Mouse (Mus musculus) embryonic facial prominence, embryonic 11.5 days (tissue): Measurements from ENCODE around the gene Map1b. TPM values are rescaled to one million over a fixed set of nuclear protein-coding genes. Genes with fewer than 3 reads are reported as not detected.

Source experiments
- ATAC-seq: fragments of 200-750 bp; cut with Nextera tagmentation; replicated peaks from 2 replicates; pipeline ENCODE4 v1.8.0; 2017; ENCODE audit warnings: low read depth; ENCODE audit not compliant: insufficient number of reproducible peaks, low FRiP score, low TSS enrichment
- DNase-seq: peaks from one replicate; pipeline ENCODE4 v3.0.0-alpha.2; 2015; ENCODE audit warnings: low spot score
- H3K27ac ChIP-seq: fragments of 300-500 bp; sonication (generic); replicated peaks from 2 replicates; pipeline ENCODE4 v1.5.1; 2014; ENCODE audit warnings: mild to moderate bottlenecking, low read depth, low read length, control low read depth
- H3K27me3 ChIP-seq: fragments of 300-500 bp; sonication (generic); 2 replicates; pipeline ENCODE4 v1.6.1; 2014; ENCODE audit warnings: mild to moderate bottlenecking, low read length, moderate library complexity, mixed read lengths; ENCODE audit not compliant: control insufficient read depth, insufficient read depth
- H3K36me3 ChIP-seq: fragments of 300-500 bp; sonication (generic); replicated peaks from 2 replicates; pipeline ENCODE4 v1.6.1; 2014; ENCODE audit warnings: low read depth, mild to moderate bottlenecking, low read length, moderate library complexity, mixed read lengths; ENCODE audit not compliant: control insufficient read depth, insufficient read depth
- H3K4me1 ChIP-seq: fragments of 300-500 bp; sonication (generic); 2 replicates; pipeline ENCODE4 v1.6.1; 2014; ENCODE audit warnings: low read length, mixed read lengths; ENCODE audit not compliant: control insufficient read depth, insufficient read depth
- H3K4me2 ChIP-seq: fragments of 300-500 bp; sonication (generic); 2 replicates; pipeline ENCODE4 v1.6.1; 2014; ENCODE audit warnings: low read depth, mild to moderate bottlenecking, control low read depth, low read length, moderate library complexity
- H3K4me3 ChIP-seq: fragments of 300-500 bp; sonication (generic); 2 replicates; pipeline ENCODE4 v1.5.1; 2014; ENCODE audit warnings: low read depth, low read length, control low read depth
- H3K9ac ChIP-seq: fragments of 300-500 bp; sonication (generic); replicated peaks from 2 replicates; pipeline ENCODE4 v1.6.1; 2014; ENCODE audit warnings: mild to moderate bottlenecking, control low read depth, low read length
- H3K9me3 ChIP-seq: fragments of 300-500 bp; sonication (generic); replicated peaks from 2 replicates; pipeline ENCODE4 v1.6.1; 2016; ENCODE audit warnings: mild to moderate bottlenecking, low read length, inconsistent platforms, mixed read lengths; ENCODE audit not compliant: control insufficient read depth
- WGBS: fragments of 180-500 bp; shearing (Covaris S2); extraction: QIAGEN DNeasy Blood & Tissue Kit; methylation state at CpG from one replicate; pipeline ENCODE4 v1.1.7; 2014; 5-methylcytosine and 5-hydroxymethylcytosine counted together
- polyA plus RNA-seq: library from polyadenylated mRNA; unstranded; fragments of >200 nt; fragmentation: Nextera tagmentation; extraction: Ambion mirVana; gene quantifications from 2 replicates; pipeline ENCODE4 v1.2.1, GENCODE M21; 2014

Map1b gene
- polyA plus RNA-seq, 1 experiment from 2014 or later, result 257 TPM

DNA sequence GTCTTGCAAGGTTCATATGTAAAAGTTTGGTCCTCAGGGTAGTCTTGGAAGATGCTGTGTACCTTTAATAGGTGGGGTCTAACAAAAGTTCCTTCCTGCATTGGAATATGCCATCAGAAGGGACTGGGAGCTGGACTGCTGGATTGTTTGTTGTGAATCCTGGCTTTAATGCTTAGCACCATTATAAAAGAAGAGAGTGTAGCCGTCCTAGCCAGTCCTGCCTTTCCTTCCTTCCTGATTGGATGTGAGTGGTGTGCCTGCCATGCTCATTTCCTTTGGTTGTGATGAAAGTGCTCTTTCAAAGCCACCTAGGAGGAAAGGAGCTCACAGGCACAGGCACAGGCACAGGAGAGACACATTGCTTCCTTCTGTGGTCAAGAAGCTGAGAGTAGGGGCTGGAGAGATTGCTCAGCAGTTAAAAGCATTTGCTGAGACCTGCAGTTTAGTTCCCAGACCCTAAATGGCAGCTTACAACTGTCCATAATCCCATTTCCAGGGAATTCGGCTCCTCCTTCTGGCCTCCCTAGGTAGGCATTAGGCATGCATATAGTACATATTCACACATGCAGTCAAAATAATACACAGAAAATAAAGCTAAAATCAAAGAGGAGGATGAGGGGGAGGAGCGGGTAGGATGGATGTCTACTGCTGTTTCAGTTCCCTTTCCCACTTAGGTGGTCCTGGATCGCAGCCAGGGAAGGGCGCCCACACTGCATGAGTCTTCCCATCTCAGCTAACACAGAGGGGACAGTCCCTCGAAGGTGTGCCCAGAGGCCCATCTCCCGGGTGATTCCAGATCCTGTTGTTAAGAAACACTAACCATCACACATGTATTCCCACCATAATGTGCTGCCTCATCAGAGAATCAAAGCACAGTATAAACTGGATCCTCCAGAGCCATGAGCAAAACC, 128.2 kb downstream of the Map1b start:
- Histone ChIP-seq H3K27ac (no peak overlapping the region; the same call in 1 of the 2 replicates), H3K9ac (no peak overlapping the region), H3K4me3 (no peak overlapping the region), H3K4me1 (no peaks in the 10 kb centered on the region), H3K36me3 (no peaks in the 10 kb centered on the region), H3K27me3 (no peaks in the 10 kb centered on the region), H3K4me2 (no peak overlapping the region), H3K9me3 (no peaks in the 10 kb centered on the region)
- 87% methylated on average over 7 of the region's 7 CpGs for WGBS
- ATAC-seq (no peak), DNase-seq (no peak)

DNA sequence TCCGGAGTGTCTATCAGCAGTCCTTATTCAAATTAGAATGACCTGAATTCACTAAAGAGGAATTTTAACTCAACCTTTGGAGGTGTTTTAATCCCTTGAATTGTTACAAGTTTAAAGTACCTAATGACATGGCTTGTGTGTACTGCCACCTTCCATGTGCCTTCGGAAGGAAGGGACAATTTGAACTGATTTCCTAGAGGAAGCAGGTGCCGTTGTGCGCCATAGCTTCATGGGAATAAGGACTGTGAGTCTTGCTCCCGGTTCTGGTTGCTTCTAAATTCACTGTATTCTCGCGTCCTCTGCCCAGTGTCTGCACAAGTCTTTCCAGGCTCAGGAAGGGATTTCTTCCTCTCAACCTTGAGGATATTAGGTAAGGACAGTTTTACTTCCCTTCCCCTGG, 130.0 kb downstream of the Map1b start:
- WGBS, result 90% methylated on average over 7 of the region's 7 CpGs
- H3K27ac ChIP-seq, result no peak overlapping the region
- H3K4me1 ChIP-seq, result no peaks in the 10 kb centered on the region
- H3K9me3 ChIP-seq, result no peaks in the 10 kb centered on the region
- DNase-seq (no peak), ATAC-seq (no peak)
- H3K4me2 ChIP-seq, result no peak overlapping the region
- H3K9ac ChIP-seq, result no peak overlapping the region
- H3K36me3 ChIP-seq, result no peaks in the 10 kb centered on the region
- no peaks in the 10 kb centered on the region for H3K27me3 ChIP-seq
- no peak overlapping the region for H3K4me3 ChIP-seq

GRCm38 (mm10) chr13:99385911-99386310, 130.4 kb downstream of the Map1b start:
- DNase-seq (no peak), ATAC-seq (no peak)
- no peak overlapping the region for H3K9ac ChIP-seq
- no peak overlapping the region for H3K4me3 ChIP-seq
- no peaks in the 10 kb centered on the region for H3K9me3 ChIP-seq
- no peaks in the 10 kb centered on the region for H3K27me3 ChIP-seq
- no peaks in the 10 kb centered on the region for H3K36me3 ChIP-seq
- H3K4me2 ChIP-seq, result no peak overlapping the region
- 89% methylated on average over 6 of the region's 6 CpGs for WGBS
- no peak overlapping the region for H3K27ac ChIP-seq
- H3K4me1 ChIP-seq, result no peaks in the 10 kb centered on the region

DNA sequence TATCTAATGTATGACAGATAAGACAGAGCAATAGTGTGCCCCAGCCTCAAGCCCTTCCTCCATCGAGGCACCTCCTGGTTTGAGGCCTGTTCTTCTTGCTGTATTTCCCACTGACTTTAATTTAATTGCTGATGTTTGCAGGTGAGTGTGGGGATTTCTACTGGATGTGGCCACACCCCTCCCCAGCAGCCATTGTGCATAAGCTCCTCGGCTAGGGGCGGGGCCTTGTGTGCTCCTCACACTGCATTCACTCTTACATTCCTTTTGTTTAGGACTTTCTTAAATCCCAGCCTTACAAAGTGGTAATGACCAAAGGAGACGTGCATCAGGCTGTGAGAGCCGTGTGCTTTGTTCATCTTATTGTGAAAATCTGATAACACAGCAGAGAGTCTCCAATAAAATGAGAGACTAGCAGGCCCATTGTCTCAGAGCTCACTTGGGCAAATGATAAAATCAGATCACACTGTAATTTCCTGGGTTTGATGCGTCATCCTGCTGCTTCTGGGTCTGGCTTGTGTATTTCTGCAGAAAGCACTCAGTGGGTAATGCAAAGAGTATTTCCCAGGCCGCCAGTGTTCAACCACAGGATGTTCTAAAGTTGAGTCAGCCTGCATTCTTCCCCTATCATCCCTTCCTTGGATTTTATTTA, 131.7 kb downstream of the Map1b start:
- ATAC-seq, result no peak
- no peak overlapping the region for H3K4me3 ChIP-seq

DNA sequence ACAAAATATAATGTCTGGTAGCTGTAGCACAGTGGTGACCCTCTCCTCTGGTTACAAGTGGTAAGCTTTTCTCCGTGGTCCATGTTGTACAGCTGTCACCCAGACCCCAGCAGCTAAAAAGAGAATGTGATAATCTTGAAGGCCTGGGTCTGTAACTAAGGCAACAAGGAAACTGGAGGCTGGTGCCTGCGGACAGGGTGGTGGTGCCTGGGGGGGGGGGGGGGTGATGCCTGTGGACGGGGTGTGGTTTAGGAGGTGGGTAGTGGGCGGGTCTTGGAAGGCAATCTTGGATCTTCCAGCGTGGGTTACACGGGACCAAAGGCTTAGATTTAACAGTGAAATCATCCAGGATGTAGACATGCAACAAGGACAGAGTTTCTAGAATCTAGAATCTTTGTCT, 134.0 kb downstream of the Map1b start:
- Histone ChIP-seq H3K4me2 (no peak overlapping the region), H3K9ac (no peak overlapping the region), H3K36me3 (no peaks in the 10 kb centered on the region), H3K9me3 (no peaks in the 10 kb centered on the region), H3K27me3 (no peaks in the 10 kb centered on the region), H3K4me1 (no peaks in the 10 kb centered on the region), H3K27ac (no peak overlapping the region), H3K4me3 (no peak overlapping the region)
- WGBS, result 59% methylated on average over 6 of the region's 6 CpGs
- DNase-seq (no peak), ATAC-seq (no peak)

More for the DNA sequence above, 131.7 kb downstream of the Map1b start:
- WGBS, result 68% methylated on average over 7 of the region's 7 CpGs
- Histone ChIP-seq H3K4me2 (no peak overlapping the region), H3K4me1 (no peaks in the 10 kb centered on the region), H3K27ac (no peak overlapping the region), H3K9me3 (no peaks in the 10 kb centered on the region), H3K27me3 (no peaks in the 10 kb centered on the region), H3K9ac (no peak overlapping the region), H3K36me3 (no peaks in the 10 kb centered on the region)
- no peak for DNase-seq

DNA sequence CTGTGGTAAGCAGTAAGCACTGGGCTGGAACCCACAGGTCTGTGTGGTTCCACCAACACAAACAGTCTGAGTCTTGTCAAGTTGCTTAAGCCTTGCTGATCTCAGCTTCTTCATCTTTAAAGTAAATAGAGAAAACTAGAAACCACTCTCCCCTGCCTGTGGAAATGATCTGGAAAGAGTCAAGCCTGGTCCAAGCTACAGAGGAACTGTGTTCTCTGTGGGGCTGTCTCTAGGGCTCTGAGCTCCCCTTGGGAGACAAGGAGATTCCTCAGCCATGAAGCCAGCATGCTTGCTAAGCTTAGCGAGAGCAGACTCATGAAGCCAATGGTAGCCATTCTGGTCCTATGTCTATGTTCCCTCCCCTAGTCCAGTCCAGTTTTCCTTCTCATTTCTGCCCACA, 138.1 kb downstream of the Map1b start:
- H3K4me2 ChIP-seq, result no peak overlapping the region
- no peak for ATAC-seq
- WGBS, result 97% methylated on average over 1 of the region's 1 CpGs

GRCm38 (mm10) chr13:99377055-99377454, 139.3 kb downstream of the Map1b start:
- Histone ChIP-seq H3K36me3 (no peaks in the 10 kb centered on the region), H3K4me2 (no peak overlapping the region), H3K4me3 (no peak overlapping the region), H3K27me3 (no peaks in the 10 kb centered on the region), H3K9me3 (no peaks in the 10 kb centered on the region), H3K27ac (no peak overlapping the region), H3K4me1 (no peaks in the 10 kb centered on the region), H3K9ac (no peak overlapping the region)
- ATAC-seq (no peak), DNase-seq (no peak)
- WGBS, result 93% methylated on average over 6 of the region's 6 CpGs

More for the DNA sequence above, 138.1 kb downstream of the Map1b start:
- Histone ChIP-seq H3K27ac (no peak overlapping the region), H3K9me3 (no peaks in the 10 kb centered on the region), H3K9ac (no peak overlapping the region), H3K4me3 (no peak overlapping the region), H3K4me1 (no peaks in the 10 kb centered on the region), H3K27me3 (no peaks in the 10 kb centered on the region), H3K36me3 (no peaks in the 10 kb centered on the region)
- DNase-seq, result no peak

- no peak for ATAC-seq
- no peaks in the 10 kb centered on the region for H3K9me3 ChIP-seq
- 44% methylated on average over 6 of the region's 6 CpGs for WGBS
- no peaks in the 10 kb centered on the region for H3K4me1 ChIP-seq
- no peak overlapping the region for H3K4me3 ChIP-seq
- no peak overlapping the region for H3K4me2 ChIP-seq
- peak; percentile 93 for DNase-seq
- H3K36me3 ChIP-seq, result no peaks in the 10 kb centered on the region
- no peaks in the 10 kb centered on the region for H3K27me3 ChIP-seq
- H3K27ac ChIP-seq, result no peak overlapping the region
- no peak overlapping the region for H3K9ac ChIP-seq
Observed at GRCm38 (mm10) chr13:99375550-99375949, 140.8 kb downstream of the Map1b start.
